Mouse (Mus musculus) brain, embryonic 14.5 days (tissue): ENCODE measurements around the gene Hspb9.

Experiments
- CTCF ChIP-seq: fragments of 200-500 bp; IDR thresholded peaks from 2 replicates; pipeline ENCODE4 v1.5.1; 2012; ENCODE audit warnings: inconsistent platforms, mild to moderate bottlenecking, moderate library complexity, borderline replicate concordance; ENCODE audit not compliant: insufficient read depth, insufficient read length; ENCODE audit errors: extremely low read depth
- POLR2A ChIP-seq: fragments of 200-500 bp; IDR thresholded peaks from 2 replicates; pipeline ENCODE4 v1.6.1; 2012; ENCODE audit warnings: mild to moderate bottlenecking, inconsistent platforms, borderline replicate concordance; ENCODE audit not compliant: poor library complexity, insufficient read depth, insufficient read length, severe bottlenecking; ENCODE audit errors: extremely low read depth

DNA sequence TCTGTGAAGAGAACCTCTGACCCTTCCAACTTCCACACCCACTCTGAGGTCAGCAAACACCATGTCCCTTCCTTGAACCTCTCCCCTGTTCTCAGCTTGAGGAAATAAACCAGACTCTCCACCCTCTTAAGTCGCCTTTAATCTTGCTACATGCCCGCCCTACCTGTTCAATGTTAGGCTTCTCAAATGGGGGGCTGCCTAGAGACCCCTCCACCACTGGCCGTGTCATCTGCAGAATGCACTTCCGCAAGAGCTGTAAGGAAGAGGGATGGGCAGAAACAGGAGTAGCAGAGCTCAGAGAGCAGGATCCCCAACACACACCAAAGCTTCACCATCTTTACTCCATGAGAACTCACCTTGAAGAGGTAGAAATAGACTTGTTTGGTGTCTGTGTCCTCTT, 2.7 kb upstream of the Hspb9 start:
- TF ChIP-seq CTCF = no peak
- no peak for TF ChIP-seq POLR2A
